Mouse (Mus musculus) heart, embryonic 15.5 days (tissue): ENCODE data around the gene Lhb. TPM values are rescaled to one million over a fixed set of nuclear protein-coding genes. Genes with fewer than 3 reads are reported as not detected.

ENCODE experiments used
- ATAC-seq: fragments of 200-750 bp; cut with Nextera tagmentation; replicated peaks from 2 replicates; pipeline ENCODE4 v1.8.0; 2017; ENCODE audit warnings: low read depth, moderate TSS enrichment; ENCODE audit not compliant: insufficient number of reproducible peaks, insufficient read depth, low FRiP score
- H3K27ac ChIP-seq: fragments of 300-500 bp; sonication (generic); 2 replicates; pipeline ENCODE4 v1.5.1; 2015; ENCODE audit warnings: mild to moderate bottlenecking, inconsistent platforms
- H3K27me3 ChIP-seq: fragments of 300-500 bp; sonication (generic); 2 replicates; pipeline ENCODE4 v1.6.1; 2015; ENCODE audit warnings: inconsistent platforms
- H3K36me3 ChIP-seq: fragments of 300-500 bp; sonication (generic); 2 replicates; pipeline ENCODE4 v1.6.1; 2015; ENCODE audit warnings: mild to moderate bottlenecking, inconsistent platforms
- H3K4me1 ChIP-seq: fragments of 300-500 bp; sonication (generic); replicated peaks from 2 replicates; pipeline ENCODE4 v1.6.1; 2015; ENCODE audit warnings: inconsistent platforms
- H3K4me2 ChIP-seq: fragments of 300-500 bp; sonication (generic); 2 replicates; pipeline ENCODE4 v1.6.1; 2015; ENCODE audit warnings: inconsistent platforms, mild to moderate bottlenecking, moderate library complexity
- H3K4me3 ChIP-seq: fragments of 300-500 bp; sonication (generic); 2 replicates; pipeline ENCODE4 v1.5.1; 2015; ENCODE audit warnings: mild to moderate bottlenecking, inconsistent platforms
- H3K9ac ChIP-seq: fragments of 300-500 bp; sonication (generic); 2 replicates; pipeline ENCODE4 v1.6.1; 2015; ENCODE audit warnings: mild to moderate bottlenecking, inconsistent platforms
- H3K9me3 ChIP-seq: fragments of 300-500 bp; sonication (generic); replicated peaks from 2 replicates; pipeline ENCODE4 v1.6.1; 2016; ENCODE audit warnings: inconsistent platforms
- WGBS: fragments of 180-500 bp; shearing (Covaris S2); methylation state at CpG from one replicate; pipeline ENCODE4 v1.1.7; 2015; ENCODE audit warnings: mixed read lengths; 5-methylcytosine and 5-hydroxymethylcytosine counted together
- polyA plus RNA-seq: library from polyadenylated mRNA; unstranded; fragments of >200 nt; fragmentation: Nextera tagmentation; extraction: Ambion mirVana; gene quantifications from 2 replicates; pipeline ENCODE4 v1.2.1, GENCODE M21; 2015

Lhb gene
- polyA plus RNA-seq, 1 experiment from 2014 or later: not detected

DNA sequence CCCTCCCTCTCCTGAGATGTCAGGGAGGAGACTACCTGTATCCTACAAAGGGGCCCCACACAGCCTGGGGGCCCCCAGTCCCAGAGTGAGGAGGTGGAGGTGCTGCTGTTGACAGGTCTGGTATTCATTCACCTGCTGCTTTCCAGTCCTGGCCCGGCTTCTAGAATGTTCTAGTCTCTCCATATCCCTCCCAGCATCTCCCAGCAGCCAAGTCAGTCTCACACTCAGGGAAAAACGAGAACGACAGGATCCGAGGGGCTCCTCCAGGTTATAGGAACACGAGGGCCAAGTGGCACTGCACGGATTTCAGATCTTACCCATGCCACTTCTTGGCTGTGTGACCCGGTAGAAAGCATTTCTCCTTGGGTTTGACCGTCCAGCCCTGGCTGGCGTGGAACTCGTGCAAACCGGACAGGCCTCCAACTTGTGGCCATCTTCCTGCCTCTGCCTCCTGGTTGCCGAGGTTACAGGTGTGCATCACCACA lies 5.8 kb upstream of the Lhb start:
- peaks cover 40% of the 10 kb centered on the region for H3K4me1 ChIP-seq
- no peaks in the 10 kb centered on the region for H3K36me3 ChIP-seq
- no peak overlapping the region for H3K9ac ChIP-seq
- H3K27ac ChIP-seq: no peak overlapping the region
- no peak for ATAC-seq
- peak overlapping the region; percentile 58; the same call in 1 of the 2 replicates for H3K4me3 ChIP-seq
- H3K27me3 ChIP-seq: peaks cover 94% of the 10 kb centered on the region
- H3K9me3 ChIP-seq: no peaks in the 10 kb centered on the region
- H3K4me2 ChIP-seq: peak overlapping the region; percentile 92; the same call in 1 of the 2 replicates
- WGBS: 40% methylated on average over 12 of the region's 12 CpGs

DNA sequence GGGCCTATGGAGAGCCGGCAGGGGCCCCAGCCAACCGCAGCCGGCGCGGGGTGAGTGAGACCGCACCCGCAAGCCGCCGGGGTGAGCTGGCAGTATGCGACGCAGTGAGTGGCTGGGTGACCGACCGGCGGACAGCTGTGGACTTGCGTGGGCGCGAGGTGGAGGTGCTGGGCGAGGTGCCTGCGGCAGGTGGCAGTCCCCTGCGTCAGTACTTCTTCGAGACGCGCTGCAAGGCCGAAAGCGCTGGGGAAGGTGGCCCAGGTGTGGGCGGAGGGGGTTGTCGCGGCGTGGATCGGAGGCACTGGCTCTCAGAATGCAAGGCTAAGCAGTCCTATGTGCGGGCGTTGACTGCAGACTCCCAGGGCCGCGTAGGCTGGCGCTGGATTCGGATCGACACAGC lies 5.0 kb upstream of the Lhb start:
- H3K36me3 ChIP-seq: no peaks in the 10 kb centered on the region
- H3K4me1 ChIP-seq: peaks cover 40% of the 10 kb centered on the region
- no peak overlapping the region for H3K9ac ChIP-seq
- peak overlapping the region; percentile 10; the same call in 1 of the 2 replicates for H3K4me3 ChIP-seq
- H3K27me3 ChIP-seq: peaks cover 94% of the 10 kb centered on the region
- peak overlapping the region; percentile 37 for H3K4me2 ChIP-seq
- no peak for ATAC-seq
- 16% methylated on average over 37 of the region's 37 CpGs for WGBS
- H3K9me3 ChIP-seq: no peaks in the 10 kb centered on the region
- no peak overlapping the region for H3K27ac ChIP-seq

GRCm38 (mm10) chr7:45417962-45418492 lies 2.6 kb upstream of the Lhb start:
- no peaks in the 10 kb centered on the region for H3K9me3 ChIP-seq
- WGBS: 6% methylated on average over 13 of the region's 13 CpGs
- no peak overlapping the region for H3K4me3 ChIP-seq
- H3K9ac ChIP-seq: no peak overlapping the region
- H3K27ac ChIP-seq: no peak overlapping the region
- peaks cover 33% of the 10 kb centered on the region for H3K4me1 ChIP-seq
- peaks cover 23% of the 10 kb centered on the region for H3K36me3 ChIP-seq
- H3K27me3 ChIP-seq: peaks cover 80% of the 10 kb centered on the region
- H3K4me2 ChIP-seq: no peak overlapping the region
- no peak for ATAC-seq

DNA sequence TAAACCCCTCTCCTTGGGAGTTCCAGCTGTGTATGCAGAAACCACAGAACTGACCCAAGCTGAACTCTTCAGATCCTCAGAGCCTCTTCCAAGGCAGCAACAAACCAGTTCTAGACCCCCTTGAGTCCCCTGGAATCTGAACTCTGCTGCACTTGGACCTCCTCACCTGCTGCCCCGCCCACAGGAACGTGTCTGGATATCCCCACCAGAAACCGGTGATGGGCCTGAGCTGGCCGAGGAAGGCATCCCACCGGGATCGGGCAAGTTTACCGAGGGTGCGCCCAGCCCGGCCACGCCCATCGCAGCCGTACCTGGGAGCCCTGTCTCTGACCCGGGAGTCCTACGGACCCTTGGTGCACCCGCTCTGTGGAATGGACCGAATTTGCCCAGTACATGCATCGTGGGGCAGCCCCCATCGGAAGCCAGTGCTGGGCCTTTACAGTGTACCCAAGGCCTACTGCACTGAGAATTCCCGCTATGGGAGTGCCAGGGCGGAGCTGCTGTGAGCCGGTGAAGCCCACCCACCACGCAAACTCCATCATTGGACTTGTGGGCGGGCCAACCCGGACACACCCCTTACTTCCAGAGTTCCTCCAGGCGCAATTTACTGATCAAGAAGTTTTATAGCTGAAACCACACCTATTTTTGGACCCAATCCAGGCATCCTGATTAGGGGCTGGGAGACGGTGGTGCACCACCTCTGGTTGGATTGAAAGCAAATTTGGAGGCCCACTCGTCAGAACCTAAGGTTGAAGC lies 583 bp upstream of the Lhb start:
- 17% methylated on average over 27 of the region's 27 CpGs for WGBS
- no peaks in the 10 kb centered on the region for H3K9me3 ChIP-seq
- no peak overlapping the region for H3K27ac ChIP-seq
- no peak for ATAC-seq
- no peak overlapping the region for H3K4me3 ChIP-seq
- H3K4me2 ChIP-seq: no peak overlapping the region
- peaks cover 62% of the 10 kb centered on the region for H3K27me3 ChIP-seq
- H3K9ac ChIP-seq: no peak overlapping the region
- peaks cover 13% of the 10 kb centered on the region for H3K4me1 ChIP-seq
- H3K36me3 ChIP-seq: peaks cover 43% of the 10 kb centered on the region

DNA sequence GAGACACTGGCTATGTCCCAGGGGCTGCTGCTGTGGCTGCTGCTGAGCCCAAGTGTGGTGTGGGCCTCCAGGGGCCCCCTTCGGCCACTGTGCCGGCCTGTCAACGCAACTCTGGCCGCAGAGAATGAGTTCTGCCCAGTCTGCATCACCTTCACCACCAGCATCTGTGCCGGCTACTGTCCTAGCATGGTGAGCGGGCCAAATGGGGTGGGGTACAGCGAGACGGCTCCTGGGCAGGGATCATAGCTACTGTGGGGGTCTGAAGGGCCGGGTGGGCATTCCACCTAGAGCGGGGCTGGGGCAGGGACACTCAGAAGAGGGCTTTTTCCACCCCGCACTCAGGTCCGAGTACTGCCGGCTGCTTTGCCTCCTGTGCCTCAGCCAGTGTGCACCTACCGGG lies 574 bp downstream of the Lhb start:
- H3K9ac ChIP-seq: no peak overlapping the region
- no peaks in the 10 kb centered on the region for H3K9me3 ChIP-seq
- WGBS: 86% methylated on average over 14 of the region's 14 CpGs
- peaks cover 5% of the 10 kb centered on the region for H3K4me1 ChIP-seq
- H3K4me2 ChIP-seq: no peak overlapping the region
- no peak overlapping the region for H3K27ac ChIP-seq
- ATAC-seq: no peak
- no peak overlapping the region for H3K4me3 ChIP-seq
- peaks cover 51% of the 10 kb centered on the region for H3K36me3 ChIP-seq
- H3K27me3 ChIP-seq: peaks cover 50% of the 10 kb centered on the region

GRCm38 (mm10) chr7:45426556-45426955 lies 5.9 kb downstream of the Lhb start:
- H3K27me3 ChIP-seq: peaks cover under 1% of the 10 kb centered on the region; the same call in 1 of the 2 replicates
- peaks cover 86% of the 10 kb centered on the region for H3K36me3 ChIP-seq
- WGBS: 85% methylated on average over 8 of the region's 8 CpGs
- no peaks in the 10 kb centered on the region for H3K4me1 ChIP-seq
- no peak overlapping the region for H3K27ac ChIP-seq
- H3K9ac ChIP-seq: no peak overlapping the region
- ATAC-seq: no peak
- no peaks in the 10 kb centered on the region for H3K9me3 ChIP-seq
- no peak overlapping the region for H3K4me3 ChIP-seq
- H3K4me2 ChIP-seq: no peak overlapping the region

DNA sequence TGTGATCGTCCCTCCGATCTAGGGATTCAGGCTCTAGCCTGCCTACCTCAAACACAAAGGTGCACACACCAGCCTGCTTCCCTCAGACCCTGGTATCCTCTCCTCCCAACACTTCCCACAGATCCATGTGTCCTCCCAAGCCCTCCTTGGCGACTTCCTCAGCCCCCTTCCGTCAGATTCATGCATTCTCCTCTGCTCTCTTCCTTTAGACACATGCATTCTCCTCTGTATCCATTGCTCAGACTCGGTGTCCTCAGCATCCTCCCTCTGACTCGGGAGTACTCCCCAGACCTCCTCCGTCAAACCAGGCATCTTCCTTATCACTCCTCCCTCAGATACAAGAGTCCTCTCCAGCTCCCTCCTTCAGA lies 13.2 kb downstream of the Lhb start:
- H3K27ac ChIP-seq: peak overlapping the region; percentile 91
- H3K4me1 ChIP-seq: peaks cover 44% of the 10 kb centered on the region
- no peaks in the 10 kb centered on the region for H3K9me3 ChIP-seq
- H3K36me3 ChIP-seq: peaks cover 28% of the 10 kb centered on the region
- ATAC-seq: no peak
- WGBS: 0% methylated on average over 7 of the region's 7 CpGs
- H3K9ac ChIP-seq: peak overlapping the region; percentile 81
- no peaks in the 10 kb centered on the region for H3K27me3 ChIP-seq
- peak overlapping the region; percentile 94 for H3K4me2 ChIP-seq
- H3K4me3 ChIP-seq: peak overlapping the region; percentile 80

DNA sequence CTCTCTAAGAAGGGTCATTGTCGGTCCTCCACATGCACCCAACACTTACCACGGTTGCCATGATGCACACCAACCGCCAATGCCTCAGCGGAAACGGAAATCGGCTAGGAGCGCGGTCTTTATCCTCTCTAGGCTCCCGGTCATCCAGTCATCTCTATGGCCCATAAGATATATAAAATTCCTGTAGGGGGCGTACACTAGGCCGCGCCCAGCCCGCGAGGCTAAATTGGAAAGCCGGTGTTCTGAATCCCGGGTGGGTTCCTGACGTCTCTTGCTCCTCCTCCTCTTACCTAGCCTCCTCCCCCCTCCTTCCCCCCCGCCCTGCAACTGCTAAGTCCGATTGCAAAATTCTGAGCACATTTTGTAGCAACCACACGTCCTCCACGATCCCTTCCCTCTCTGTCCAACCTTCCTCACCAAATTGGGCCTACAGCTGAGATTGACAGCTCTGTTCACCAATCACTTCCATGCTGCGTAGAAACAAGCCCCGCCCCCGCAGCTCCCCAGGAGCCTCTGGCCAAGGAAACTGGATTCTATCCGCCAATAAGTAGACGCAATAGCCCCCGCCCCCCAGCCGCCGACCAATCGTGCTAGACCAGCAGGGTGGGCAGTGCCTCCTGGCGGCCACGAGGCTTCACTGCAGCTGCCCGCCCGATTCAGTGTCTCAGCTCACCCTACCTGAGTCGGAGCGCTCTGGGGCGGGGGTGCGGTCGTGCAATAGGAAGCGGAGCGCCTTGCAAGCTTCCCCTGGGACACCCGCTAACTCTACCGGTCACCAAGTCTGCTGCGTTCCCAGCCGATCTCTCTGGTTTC lies 13.8 kb downstream of the Lhb start, which contains the start of gene Gys1:
Gene Gys1, plus strand, starts transcription at position 642 of the 813 bp plus-strand sequence.
- Histone ChIP-seq H3K4me2 (peak within 1 kb of the TSS; percentile 94), H3K27me3 (no peaks in the 10 kb centered on the region), H3K4me1 (peaks cover 44% of the 10 kb centered on the region), H3K27ac (peak within 1 kb of the TSS; percentile 91), H3K4me3 (peak within 1 kb of the TSS; percentile 80), H3K9me3 (no peaks in the 10 kb centered on the region), H3K36me3 (peaks cover 23% of the 10 kb centered on the region), H3K9ac (peak within 1 kb of the TSS; percentile 88)
- WGBS: under 1% methylated on average over 45 of the region's 45 CpGs
- peak; percentile 96 for ATAC-seq

- Histone ChIP-seq H3K27me3 (no peaks in the 10 kb centered on the region), H3K4me3 (peak overlapping the region; percentile 80), H3K9ac (peak overlapping the region; percentile 88), H3K4me1 (peaks cover 44% of the 10 kb centered on the region), H3K36me3 (peaks cover 25% of the 10 kb centered on the region), H3K9me3 (no peaks in the 10 kb centered on the region), H3K4me2 (peak overlapping the region; percentile 94), H3K27ac (peak overlapping the region; percentile 91)
- 0 out of 2 replicates have a peak, but pooled peaks have one; percentile 0 for ATAC-seq
- 2% methylated on average over 16 of the region's 16 CpGs for WGBS
Measured at GRCm38 (mm10) chr7:45435038-45435437, 14.4 kb downstream of the Lhb start.

DNA sequence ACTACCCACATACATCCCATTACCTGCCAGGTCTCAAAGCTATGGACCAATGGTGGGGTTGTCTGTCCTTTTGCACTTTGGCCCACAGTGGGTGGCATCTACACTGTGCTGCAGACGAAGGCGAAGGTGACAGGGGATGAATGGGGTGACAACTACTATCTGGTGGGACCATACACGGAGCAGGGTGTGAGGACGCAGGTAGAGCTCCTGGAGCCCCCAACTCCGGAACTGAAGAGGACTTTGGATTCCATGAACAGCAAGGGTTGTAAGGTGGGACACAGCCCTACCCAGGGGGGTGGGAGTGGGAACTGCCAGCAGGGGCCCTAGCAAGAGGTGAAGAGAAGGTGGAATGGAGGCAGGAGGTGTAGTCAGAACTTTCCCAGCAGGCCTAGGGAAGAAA lies 15.8 kb downstream of the Lhb start:
- H3K9ac ChIP-seq: peak overlapping the region; percentile 88
- H3K9me3 ChIP-seq: no peaks in the 10 kb centered on the region
- H3K27me3 ChIP-seq: no peaks in the 10 kb centered on the region
- H3K27ac ChIP-seq: no peak overlapping the region
- ATAC-seq: no peak
- H3K4me3 ChIP-seq: peak overlapping the region; percentile 80; the same call in 1 of the 2 replicates
- H3K4me2 ChIP-seq: peak overlapping the region; percentile 94
- 85% methylated on average over 5 of the region's 5 CpGs for WGBS
- H3K36me3 ChIP-seq: peaks cover 28% of the 10 kb centered on the region
- H3K4me1 ChIP-seq: peaks cover 44% of the 10 kb centered on the region

DNA sequence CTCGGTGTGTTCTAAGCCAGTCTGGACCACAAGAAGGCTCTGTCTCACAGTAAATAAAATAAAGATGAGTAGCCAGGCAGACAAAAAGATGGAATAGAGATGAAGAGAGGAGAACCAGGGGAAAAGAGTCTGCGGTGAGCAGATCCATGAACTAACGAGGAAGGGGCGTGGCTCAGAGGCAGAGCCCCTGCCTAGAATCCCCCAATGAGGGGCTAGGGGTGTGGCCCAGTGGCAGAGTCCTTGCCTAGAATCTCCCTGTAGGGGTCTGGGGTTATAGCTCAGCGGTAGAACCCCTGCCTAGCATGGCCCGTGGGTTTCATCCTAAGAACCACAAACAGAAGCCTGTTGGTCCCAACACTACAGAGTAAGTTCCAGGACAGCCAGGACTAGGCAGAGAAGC lies 16.4 kb downstream of the Lhb start:
- ATAC-seq: no peak
- H3K36me3 ChIP-seq: peaks cover 27% of the 10 kb centered on the region
- peaks cover 44% of the 10 kb centered on the region for H3K4me1 ChIP-seq
- H3K9me3 ChIP-seq: no peaks in the 10 kb centered on the region
- 40% methylated on average over 6 of the region's 6 CpGs for WGBS
- no peaks in the 10 kb centered on the region for H3K27me3 ChIP-seq
- no peak overlapping the region for H3K27ac ChIP-seq
- peak overlapping the region; percentile 2; the same call in 1 of the 2 replicates for H3K4me2 ChIP-seq
- H3K9ac ChIP-seq: no peak overlapping the region
- no peak overlapping the region for H3K4me3 ChIP-seq
